15 mouse cellular contexts compared by ENCODE assay signal in genomic region chr5:27526906-27527305, GRCm38 (mm10). TPM values are rescaled to one million over a fixed set of nuclear protein-coding genes. Genes with fewer than 3 reads are reported as not detected.
"Had no signal": no experiment of that assay in that cellular context is flagged by ENCODE, and none has a peak within 500 bp of the region (broad histone marks: within the 10 kb centered on the region; RNA-seq: fewer than 3 reads in every experiment).

No protein-coding gene starts in this region.

- DNase-seq: kidney, postnatal 25 days; left cerebral cortex, postnatal 4 days; liver, postnatal 0 days; lung, embryonic 14.5 days; lung, postnatal 4 days; midbrain, embryonic 14.5 days; thymus, adult 18-20 months; thymus, postnatal 36 days had no signal

RNA-seq across cellular contexts. Expression of gene Speer4b, which starts 25.7 kb away (rescaled TPM):
- total RNA-seq: layer of hippocampus, adult 2 months; layer of hippocampus, postnatal 10 days; left cerebral cortex, adult 8-10 months; left cerebral cortex, postnatal 14 days; left cerebral cortex, postnatal 4 days; megakaryocyte progenitor cell, adult 5-6 weeks; megakaryocyte-erythroid progenitor cell, adult 5-6 weeks; midbrain, postnatal 0 days had no signal
